Mouse (Mus musculus): ENCODE data around the gene Ranbp9. TPM values are rescaled to one million over a fixed set of nuclear protein-coding genes. Genes with fewer than 3 reads are reported as not detected.

Gene Ranbp9
- polyA plus RNA-seq (2012; rRNA removed): 16.2 and 18.4 TPM in 2 replicates

DNA sequence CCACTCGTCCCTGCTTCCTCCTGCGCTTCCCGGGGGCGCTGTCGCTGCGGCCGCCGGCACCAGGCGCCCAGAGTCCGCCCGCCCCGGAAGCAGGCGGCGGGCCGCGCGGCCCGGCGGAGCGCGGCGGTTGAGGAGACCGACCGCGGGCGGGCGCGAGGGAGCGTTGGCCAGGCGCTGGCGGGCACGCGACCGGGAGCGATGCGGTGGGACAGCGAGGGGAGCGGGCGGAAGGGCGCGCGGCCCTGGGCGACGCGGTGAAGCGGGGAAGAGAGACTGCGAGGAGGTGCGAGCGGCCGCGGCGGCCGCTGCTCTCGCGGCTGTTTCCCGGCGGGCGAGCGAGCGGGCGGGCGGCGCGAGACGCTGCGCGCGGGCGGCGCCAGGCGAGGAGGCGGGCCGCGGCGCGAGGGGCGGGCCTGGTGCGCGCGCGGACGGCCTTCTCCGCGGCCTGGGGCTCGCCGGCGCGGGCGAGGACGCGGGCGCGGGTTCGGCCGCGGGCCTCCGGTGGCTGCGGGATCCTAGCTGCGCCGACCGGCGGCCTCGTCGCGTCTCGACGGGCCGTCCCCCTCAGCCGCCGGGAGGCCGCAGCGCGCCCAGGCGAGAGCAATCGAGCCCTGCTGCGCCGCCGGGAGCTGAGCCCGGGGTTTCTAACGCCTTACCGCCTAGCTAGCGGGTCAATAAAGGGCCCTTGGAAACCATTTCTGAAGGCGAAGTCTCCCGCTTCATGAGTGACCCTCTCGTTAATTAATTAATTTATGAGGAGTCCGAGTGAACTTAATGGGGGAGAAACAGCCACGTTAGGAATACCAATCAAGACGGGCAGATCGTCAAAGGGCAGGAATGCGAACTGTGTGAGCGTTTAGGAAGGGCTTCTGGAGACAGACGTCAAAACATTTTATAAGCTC is at the start of gene Ranbp9:
Gene Ranbp9, minus strand, starts transcription at position 326 of the 902 bp plus-strand sequence.

DNA sequence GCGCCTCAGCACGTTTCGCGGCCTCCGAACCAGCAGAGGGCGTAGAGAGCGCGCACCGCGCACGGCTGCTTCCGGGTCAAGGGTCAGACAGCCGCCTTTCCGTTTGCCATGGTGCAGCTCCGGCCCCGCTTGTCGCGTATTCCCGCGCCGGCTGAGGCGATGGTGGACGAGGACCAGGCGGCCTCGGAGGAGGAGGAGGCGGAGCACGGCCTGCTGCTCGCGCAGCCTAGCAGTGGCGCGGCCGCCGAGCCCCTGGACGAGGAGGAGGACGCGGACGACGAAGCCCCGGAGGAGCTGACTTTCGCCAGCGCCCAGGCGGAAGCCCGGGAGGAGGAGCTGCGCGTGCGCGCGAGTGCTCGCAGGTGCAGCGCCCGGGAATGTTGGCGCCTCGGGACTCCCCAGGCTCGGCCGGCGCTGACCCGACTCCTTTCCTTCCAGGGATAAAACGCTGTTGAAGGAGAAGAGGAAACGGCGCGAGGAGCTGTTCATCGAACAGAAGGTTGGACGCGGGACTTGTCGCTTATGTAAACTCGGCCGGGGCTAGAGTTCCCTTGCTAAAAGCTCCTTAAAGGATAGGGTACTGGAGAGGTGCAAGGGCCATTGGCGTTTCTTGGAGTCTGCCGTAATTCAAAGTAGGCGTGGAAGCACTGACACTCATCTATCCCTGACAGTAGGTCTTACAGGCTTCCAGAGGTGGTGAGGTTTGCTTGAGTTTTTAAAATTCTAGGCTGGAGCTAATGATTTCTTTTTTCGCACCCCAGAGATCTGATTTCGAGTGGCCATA is 82.6 kb downstream of the Ranbp9 start, which contains the start of gene Nol7:
Gene Nol7, plus strand, starts transcription at position 94 of the 784 bp plus-strand sequence.

DNA sequence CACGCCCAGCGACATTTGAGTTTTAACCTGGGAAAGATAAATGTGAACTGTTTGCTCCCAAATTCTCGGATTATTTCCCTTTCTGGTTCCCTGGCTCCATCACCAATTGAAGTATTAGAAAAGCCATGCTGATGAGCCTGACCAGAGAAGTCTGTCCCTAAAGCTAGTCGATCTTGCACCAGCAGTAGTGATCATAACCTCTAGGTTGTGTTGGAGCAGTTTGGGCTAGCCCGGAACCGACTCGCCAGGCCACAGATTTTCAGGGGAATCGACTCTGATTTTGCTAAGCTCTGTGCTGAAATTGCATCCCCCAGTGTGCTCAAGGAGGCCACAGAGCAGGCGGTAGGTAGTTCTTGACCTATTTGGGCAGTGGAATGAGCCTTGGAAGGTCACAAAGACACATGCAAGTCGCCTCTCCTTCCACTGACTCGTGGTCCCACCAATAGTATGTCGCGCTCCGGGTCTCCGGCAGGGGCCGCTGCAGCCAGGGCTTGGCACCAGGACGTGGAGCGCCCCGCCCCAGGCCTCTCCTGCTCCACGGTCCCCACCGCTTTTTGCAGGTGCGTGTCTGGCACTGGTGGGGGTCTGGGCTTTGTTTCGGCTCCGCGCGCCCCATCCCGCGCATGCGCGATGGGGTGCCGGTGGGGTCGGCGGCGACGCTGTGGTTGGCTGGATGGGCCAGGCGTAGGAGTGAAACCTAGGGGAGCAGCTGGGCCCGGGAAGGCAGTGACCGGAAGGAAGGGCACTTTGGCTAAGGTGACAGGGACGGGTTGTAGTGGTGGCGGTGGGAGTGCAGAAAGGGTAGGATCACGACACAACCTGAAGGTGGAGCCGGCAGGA is 115.9 kb downstream of the Ranbp9 start, which contains the start of gene Sirt5:
Gene Sirt5, plus strand, starts transcription at position 512 of the 840 bp plus-strand sequence.

Other genes with a start within 250 kb of the Ranbp9 start
- 2.1 TPM in 2 replicates for gene Gfod1, start 177.1 kb downstream of the Ranbp9 start, polyA plus RNA-seq (2012; rRNA removed)
- gene Sirt5, start 115.8 kb downstream of the Ranbp9 start, polyA plus RNA-seq (2012; rRNA removed): 6.7 and 6.8 TPM in 2 replicates
- gene Nol7, start 82.9 kb downstream of the Ranbp9 start, polyA plus RNA-seq (2012; rRNA removed): 58.7 and 67.8 TPM in 2 replicates
- gene Mcur1, start 78.9 kb upstream of the Ranbp9 start, polyA plus RNA-seq (2012; rRNA removed): 44.4 and 51.2 TPM in 2 replicates
- gene Rnf182, start 134.4 kb upstream of the Ranbp9 start, polyA plus RNA-seq (2012; rRNA removed): 0.05 TPM in 2 replicates